Mouse (Mus musculus): ENCODE data around the gene Nnmt.

GRCm38 (mm10) chr9:48590606-48591005 is 14.3 kb downstream of the Nnmt start:
- no peak for TF ChIP-seq EP300 (optimal IDR thresholded peaks at IDR 0.05)
- no peak for TF ChIP-seq CTCF (IDR thresholded peaks at IDR 0.05; ENCODE audit: low read depth)
